Mouse (Mus musculus) gonadal fat pad, adult 2 months (tissue): ENCODE data around the gene Usp39. TPM values are rescaled to one million over a fixed set of nuclear protein-coding genes. Genes with fewer than 3 reads are reported as not detected.

ENCODE experiments used
- DNase-seq: peaks from one replicate; pipeline ENCODE4 v3.0.0-alpha.2; 2012; ENCODE audit warnings: low read depth
- polyA plus RNA-seq: library from polyadenylated mRNA; depleted of rRNA; stranded (reverse); fragments of >200 nt; gene quantifications from 2 replicates; pipeline ENCODE4 v1.2.3, GENCODE M21; 2012

Usp39 gene
- polyA plus RNA-seq, 1 experiment, result 26.5 TPM

DNA sequence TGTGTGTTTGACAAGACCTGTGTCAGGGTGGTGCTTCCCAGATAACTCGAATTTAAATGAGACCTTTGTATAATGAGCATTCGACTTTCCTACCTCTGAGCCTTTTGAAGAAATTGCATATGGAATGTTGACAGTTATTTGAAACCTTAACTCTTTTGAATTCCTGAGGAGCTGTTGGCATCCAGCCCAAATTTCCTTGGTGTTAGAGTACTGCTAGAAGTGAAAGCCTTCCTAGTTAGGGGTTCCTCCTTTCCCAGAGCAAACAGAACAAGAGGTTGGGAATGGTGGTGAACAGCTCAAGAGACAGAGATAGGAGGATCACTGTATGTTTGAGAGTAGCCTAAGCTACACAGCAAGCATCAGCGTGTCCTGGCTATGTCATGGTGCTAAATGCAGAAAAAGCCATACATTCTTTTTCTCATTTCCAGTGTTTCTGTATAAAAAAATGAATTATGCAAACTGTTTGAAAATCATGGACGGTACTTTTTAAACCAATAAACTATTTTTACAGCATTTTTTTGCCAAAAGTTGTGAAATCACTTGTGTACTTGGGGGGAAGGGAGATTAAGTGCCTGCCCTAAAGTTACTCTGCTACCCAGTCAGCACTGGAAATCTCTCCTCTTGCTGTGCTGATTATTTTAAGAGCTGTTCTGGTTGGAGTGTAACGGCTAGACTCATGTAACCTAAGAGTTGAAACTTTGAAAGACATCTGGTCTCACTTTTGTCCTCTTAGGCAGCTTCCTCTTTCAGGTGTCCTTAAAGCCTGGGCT, 7.8 kb upstream of the Usp39 start:
- no peak for DNase-seq

DNA sequence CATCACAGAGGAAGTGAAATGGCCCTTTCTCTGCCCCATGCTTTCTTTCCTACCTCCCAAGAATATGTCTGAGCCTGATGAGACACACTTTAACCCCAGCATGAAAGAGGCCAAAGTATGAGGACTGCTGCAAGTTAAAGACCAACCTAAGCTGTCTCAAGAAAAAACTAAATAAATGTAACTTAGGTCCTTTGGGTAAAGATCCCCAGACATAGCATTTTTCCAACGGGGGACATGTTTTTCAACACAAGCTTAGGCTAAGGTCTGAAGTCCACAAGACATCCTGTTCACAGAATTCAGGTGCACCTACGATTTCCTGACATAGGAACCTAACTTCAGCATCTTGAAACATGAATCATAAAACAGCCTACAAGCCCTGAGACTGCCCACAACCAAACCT, 5.2 kb upstream of the Usp39 start:
- DNase-seq, result no peak

DNA sequence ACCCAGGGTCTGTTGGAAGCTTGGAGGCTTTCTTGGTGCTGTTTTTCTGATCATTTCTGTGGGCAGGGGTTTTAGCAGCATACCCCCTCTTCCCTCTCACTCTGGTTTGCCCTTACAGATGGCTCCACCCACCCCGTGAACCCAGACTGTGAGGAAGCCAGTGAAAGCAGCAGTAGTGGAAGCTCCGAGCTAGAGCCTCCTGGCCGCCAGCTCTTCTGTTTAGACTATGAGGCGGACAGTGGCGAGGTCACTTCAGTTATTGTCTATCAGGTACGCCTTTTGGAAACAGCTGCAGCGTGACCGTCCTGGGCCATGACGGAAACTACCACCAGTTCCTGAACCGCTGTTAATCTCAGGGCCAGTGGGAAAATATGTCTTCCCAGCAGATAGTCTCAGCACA, 3.4 kb upstream of the Usp39 start:
- DNase-seq, result no peak

DNA sequence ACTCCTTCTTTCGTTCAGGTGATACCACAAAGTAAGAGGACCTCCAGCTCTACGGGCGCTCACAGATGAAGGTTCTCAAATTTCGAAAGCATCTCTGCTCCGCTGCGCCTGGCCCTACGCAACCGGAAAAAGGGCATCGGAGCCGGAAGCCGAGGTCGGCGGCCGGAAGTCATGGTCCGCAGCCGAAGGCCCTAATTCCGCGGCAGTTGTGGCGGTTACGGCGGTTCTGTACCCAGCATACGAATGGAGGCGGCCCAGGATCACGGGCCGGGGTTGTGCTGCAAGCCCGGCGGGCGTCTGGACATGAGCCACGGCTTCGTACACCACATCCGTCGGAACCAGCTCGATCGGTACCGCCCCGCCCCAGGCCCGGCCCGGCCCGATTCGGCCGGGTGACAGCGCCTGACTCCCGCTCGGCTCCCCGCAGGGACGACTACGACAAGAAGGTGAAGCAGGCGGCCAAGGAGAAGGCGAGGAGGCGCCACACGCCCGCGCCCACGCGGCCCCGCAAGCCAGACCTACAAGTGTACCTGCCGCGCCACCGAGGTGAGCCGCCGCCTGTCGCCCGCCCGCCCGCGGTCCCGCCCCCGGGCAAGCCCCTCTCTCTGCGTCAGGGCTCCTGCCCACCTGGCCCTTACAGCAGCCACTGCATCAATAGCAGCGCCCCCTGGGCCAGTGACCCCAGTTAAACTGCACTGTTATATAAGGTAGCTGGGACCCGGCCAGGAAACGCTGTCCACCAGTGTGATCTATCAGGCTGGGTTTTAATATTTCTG, 2.4 kb upstream of the Usp39 start, which contains the start of gene 0610030E20Rik:
Gene 0610030E20Rik (plus strand): TSS at position 152 of the 776 bp plus-strand sequence.
- no peak for DNase-seq

DNA sequence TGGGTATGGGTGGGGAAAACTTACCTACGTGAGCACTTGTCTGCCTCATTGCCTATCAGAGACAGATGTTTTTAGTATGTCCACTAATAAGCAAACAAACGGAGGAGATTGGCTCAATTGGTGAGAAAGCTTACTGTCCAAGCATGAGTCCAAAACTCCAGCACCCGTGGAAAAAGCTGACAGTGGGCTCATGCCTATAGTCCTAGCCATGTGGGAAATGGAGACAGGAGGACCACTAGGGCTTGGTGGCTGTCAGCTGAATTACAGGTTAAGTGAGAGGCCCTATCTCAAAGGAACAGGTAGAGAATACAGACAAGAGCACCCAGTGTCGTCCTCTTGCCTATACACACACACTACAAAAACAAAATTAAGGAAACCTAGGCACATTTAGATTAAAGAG, 1.3 kb upstream of the Usp39 start:
- no peak for DNase-seq

DNA sequence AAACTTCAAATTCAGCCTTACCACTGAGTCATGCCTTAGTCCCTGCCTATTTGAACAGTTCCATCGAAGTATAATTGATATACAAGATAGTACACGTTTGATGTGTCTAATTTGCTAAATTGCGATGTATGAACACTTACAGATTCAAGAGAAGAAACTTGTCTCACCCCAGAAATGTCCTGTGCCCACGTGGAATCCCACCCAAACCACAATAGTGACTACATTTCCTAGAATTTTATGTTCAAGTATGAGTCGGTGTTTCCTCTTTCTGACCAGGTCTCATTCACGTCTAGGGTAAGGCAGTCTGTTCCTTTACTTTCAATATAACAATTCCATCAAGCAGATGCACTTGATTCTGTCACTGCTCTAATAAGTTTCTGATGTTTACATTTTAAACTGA, 649 bp upstream of the Usp39 start:
- no peak for DNase-seq

DNA sequence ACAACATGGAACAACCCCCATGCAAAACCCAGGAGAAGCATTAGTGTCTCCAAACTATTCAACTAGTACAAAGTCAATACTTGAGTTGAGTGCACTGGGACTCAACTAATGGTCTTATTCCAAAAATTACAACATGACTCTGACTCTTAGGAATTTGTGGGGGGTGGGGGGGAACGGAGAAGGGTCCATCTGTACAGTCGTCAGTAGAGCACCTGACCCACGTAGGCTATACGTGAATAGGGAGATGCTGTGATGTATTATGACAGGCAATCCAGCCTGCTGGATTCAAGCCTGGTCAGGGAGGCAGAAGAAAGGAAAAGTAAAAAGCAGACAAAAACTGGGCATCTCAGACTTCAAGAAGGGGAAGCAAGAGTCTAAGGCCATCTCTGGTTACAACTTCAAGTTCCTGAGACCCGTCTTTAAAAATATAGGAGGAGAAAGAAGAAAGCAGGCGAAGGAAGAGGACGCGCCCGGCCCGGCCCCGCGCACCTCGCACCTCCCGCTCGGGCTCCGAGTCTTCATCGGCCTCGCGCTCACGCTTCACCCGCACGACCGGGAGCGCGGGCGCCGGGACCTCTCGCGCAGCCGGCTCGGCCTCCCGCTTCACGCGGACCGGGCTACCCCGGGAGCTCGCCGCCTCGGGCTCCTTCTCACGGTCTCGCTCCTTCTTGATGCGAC, 449 bp downstream of the Usp39 start:
- DNase-seq, result no peak

DNA sequence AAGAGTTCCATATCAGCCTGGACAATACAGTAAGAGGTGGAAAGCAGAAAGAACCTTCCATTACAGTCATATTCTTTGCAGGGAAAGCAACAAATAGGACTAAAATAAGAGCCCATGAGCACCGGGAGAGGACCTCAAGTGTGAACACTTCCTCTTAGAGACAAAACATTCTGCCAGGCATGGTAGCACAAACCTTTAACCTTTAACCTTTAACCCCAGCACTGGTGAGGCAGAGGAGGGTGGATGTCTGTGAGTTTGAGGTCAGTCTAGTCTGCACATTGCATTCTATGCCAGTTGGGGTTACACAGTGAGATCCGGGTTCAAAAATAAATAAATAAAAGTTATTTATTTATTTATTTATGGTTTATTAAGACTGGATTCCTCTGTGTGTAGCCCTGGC, 4.5 kb downstream of the Usp39 start:
- no peak for DNase-seq

DNA sequence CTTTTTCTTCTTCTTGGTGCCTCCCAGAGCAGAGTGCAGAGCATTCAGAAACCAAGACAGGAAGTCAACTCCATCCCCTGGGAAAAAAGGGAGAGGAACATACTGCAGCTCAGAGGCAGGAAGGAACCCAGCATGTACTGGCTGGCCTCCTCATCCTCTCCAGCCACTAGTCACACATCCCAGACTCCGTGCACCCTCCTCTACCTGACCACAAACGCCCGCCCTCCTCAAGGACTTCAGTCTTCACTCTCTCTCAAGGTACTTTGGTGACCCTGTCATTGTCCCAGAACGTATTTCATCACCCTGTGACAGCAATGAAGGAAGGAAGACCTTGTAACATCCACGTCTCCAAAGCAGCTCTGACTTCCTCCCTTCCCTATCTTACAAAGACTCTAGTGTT, 11.9 kb downstream of the Usp39 start:
- no peak for DNase-seq

DNA sequence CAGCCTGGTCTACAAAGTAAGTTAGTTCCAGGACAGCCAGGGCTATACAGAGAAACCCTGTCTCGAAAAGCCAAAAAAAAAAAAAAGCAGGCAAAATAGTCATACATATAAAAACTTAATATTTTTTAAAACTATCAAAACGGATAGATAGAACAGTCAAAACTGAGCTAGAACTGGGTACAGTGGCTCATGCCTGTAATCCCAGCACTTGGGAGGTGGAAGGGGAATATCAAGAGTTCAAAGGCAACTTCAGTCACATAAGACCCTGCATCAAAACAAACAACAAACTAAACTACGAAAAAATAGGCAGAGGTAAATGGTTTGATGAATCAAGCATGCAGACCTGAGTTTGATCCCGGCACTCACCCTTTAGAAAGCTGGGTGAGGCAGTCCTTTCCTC, 14.9 kb downstream of the Usp39 start:
- DNase-seq, result no peak

DNA sequence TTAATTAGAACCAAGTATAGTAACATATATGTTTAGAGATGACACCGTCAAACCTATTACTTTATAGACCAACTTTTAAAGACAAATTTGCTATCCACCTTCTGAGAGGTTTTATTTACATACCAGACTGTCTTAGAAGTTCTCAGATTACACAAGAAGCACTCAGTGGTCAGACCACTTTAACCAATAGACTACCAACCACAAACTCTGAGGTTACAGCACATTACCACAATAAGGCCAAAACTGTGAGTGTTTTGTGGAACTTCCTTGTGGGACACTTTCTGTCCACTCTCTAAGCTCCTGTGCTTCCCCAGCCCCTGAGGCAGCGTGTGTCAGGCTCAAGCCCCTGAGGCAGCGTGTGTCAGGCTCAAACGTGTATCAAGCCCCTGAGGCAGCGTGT, 16.0 kb downstream of the Usp39 start:
- no peak for DNase-seq

DNA sequence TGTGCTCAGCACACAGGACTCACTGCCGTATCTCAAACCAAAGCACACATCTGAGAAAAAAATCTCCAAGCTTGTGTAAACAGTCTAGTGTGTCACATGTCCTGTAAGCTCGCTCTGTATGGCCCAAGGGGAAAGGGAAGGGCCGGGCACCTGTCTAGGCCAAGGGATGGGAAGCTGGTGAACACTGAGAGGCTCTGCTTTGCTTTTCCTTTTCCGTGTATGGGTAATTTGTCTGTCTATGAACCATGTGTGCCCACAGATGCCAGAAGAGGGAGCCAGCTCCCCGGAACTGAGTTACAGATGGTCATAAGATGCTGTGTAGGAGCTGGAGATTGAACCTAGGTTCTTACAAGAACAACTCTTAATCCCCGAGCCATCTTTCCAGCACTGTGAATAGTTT, 18.7 kb downstream of the Usp39 start:
- DNase-seq, result no peak

DNA sequence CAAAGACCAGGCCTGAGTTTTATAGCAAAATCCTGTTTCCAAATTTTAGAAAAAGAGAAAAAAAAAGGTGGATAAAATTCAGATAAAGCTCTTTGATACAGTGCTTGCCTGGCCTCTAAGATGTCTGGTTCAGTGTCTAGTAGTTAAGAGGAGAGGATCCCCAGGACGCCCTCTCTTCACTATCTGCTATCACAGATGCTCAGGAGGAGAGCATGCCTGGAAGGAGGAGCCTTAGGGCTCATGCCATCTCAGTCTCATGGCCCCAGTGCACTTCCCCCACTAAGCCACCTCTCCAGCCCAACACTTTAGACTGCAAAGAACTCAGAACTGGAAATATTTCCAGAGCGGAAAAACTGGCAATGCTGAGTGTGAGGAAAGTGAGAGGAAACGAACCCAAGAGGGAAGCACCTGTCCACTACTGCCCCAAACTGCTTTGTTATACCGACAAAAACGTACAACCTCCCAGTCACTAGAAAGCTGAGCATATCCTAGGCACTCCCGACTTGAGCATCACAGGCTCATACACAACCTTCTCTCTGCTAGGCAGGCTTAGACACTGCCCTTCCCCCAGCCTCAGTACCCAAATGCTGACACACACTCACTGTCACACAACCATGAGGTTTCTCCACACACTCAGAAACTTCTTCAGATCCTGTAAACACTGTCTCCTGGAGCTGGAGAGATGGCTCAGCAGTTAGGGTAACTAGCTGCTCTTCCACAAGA, 21.0 kb downstream of the Usp39 start:
- no peak for DNase-seq

DNA sequence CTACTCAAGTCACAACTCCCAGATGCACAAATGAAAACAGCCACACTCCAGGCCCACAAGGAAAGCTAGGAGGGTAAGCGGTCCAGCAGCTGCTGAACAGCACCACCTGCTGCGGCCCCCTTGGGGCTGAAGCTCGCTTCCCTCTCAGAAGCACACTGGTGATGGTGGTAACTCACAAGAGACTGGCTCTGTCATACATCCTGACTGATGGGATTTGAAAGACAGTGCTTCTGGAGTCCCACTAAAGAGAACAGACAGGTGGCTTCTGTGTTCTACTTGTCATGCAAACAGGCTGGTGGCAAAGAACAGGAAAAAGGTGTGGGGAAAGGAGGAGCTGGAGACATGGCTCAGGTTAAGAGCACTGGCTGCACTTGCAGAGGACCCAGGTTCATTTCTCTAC, 22.0 kb downstream of the Usp39 start:
- no peak for DNase-seq

DNA sequence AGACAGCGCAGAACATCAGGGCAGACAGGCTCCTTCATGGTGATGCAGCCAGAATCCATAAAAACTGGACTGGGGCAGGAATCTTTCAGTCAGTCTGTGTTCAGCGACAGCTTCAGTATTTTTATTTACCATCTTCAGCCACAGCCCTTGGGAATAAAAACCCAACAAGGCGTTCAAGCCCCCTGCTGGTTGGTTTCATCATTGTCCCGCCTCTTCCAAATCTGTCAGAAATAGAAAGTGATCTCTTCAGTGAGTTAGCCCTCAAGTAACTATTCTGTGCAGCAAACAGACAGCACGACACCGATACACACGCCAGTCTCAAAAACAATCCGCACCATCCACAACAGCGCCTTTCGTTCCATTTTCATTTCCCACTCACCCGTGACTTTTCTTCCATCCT, 26.0 kb downstream of the Usp39 start:
- no peak for DNase-seq

DNA sequence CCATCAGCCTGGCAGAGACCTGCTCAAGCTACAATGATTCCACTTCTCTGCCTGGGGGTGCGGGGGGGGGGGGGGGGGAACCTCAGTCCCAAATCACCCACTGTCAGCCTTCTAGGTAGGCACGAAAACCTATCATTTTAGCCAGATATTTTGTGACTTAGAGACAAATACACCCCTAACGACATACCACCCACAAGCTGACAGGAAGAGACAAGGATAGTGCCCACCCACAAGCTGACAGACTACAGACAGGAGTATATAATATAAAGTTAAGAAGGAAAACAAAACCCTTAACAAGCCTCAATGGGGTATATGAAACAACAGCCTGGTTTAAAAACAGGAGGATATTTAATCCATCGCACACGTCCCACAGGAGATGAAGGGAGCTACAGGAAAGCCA, 26.5 kb downstream of the Usp39 start:
- no peak for DNase-seq

DNA sequence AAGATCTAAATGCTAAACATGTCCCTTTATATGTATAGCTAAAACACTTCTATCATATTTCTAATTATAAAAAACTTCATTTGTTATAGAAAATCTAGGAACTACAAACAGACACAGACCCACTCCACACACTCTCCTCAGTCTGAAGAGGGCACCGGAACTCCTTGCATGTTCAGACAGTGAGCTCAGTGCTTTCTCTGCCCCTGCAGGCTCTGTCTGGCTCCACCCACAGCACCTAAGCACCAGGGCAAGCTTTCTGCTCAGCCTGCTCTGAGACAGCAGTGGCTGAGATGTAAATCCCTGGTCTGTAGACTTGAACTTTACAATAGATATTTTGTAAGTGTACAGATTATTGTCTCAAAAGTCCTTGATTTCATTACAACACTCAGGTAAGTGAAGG, 28.9 kb downstream of the Usp39 start:
- peak; percentile 20 for DNase-seq

DNA sequence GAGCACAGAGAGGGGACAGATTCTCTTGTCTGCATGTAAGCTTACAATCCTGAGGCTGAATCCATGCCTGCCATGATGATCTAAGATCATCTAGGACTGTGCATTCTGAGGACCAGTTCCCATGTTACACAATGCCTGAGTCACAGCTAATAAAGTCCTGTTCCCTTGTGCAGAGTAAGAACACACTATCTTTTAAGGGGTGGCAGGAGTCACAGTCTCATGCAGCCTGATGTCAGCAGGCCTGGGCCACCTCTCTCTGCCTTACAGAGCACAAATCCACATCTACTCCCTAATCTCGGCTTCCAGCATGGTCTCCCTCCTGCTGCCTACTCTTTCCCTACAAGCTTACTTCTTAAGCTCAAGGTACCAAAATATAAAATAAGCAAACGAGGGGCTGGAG, 29.6 kb downstream of the Usp39 start:
- DNase-seq, result no peak

DNA sequence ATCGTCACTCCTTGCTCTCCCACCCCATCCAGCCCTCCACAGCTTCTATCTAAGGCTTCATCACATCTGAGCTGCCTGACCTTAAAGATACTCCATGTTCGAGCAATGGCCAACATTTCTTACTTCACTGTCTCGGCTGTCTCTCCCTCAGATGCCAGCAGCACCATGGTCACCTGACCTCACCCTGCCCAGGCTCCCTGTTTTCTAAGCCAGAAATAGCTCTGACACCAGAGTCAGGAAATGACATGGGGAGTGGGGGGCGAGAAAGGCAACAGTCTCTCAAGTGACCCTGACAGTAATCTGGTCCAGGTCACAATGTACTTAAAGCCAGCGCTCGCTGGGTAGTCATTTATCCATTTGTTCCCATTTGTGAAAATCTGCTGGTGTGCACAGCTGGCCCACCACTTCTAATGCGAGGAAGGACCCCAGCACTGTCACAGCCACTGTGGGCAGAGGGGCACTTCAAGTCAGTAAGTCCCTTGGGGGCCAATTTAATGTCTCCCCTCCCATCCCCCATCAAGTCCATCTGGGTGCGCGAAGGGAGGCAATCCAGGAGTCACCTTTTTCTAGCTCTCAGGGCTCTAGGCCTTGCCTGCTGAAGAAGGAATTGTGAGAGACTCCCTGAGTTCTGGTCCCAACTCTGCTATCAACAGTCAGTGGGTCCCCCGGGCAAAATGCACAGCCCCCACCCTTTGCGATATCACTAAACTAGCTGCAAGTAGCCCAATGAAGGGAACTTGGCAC, 31.7 kb downstream of the Usp39 start:
- DNase-seq, result no peak

DNA sequence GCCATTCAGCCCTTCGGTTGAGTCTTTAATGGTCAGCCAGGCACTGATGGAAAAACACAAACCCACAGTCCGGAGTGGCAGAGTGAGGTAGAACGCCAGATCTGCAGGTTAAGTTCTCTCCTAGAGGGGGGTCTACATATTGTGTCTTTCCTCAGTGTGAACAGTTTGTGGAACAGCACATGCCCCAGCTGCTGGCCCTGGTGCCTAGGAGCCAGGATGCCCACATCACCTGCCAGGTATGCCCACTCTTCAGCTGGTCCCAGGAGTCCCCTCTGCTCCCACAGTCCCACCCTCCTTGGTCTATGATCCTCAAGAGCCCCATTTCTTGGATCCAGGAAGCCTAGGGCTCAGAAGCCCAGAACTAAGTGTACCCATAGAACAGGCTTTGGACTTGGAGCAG, 32.8 kb downstream of the Usp39 start:
- DNase-seq, result no peak

DNA sequence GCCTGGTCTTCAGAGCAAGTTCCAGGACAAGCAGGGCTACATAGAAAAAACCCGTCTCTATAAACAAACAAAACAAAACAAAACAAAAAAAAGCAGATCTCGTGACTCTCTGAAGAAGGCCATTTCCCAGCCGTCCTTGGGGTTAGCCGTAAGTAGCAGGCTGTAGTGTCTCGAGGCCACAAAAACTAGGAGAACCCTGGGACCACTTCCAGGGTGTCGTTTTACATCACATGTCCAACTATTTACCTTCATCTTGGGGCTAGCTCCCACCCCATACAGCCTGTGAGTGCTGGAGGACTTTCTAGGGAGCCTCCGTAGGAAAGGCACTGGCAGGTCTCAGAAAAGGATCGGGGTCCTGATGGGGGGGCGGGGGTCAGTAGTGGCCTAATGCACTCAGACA, 41.5 kb downstream of the Usp39 start:
- DNase-seq, result no peak
